Mouse (Mus musculus): ENCODE measurements at regions not wholly inside any gene's neighbourhood (a gene's known extent, or its start where the extent isn't known, plus 50 kb on each side); places are given as distances from the start of the nearest gene placed in this dataset.

DNA sequence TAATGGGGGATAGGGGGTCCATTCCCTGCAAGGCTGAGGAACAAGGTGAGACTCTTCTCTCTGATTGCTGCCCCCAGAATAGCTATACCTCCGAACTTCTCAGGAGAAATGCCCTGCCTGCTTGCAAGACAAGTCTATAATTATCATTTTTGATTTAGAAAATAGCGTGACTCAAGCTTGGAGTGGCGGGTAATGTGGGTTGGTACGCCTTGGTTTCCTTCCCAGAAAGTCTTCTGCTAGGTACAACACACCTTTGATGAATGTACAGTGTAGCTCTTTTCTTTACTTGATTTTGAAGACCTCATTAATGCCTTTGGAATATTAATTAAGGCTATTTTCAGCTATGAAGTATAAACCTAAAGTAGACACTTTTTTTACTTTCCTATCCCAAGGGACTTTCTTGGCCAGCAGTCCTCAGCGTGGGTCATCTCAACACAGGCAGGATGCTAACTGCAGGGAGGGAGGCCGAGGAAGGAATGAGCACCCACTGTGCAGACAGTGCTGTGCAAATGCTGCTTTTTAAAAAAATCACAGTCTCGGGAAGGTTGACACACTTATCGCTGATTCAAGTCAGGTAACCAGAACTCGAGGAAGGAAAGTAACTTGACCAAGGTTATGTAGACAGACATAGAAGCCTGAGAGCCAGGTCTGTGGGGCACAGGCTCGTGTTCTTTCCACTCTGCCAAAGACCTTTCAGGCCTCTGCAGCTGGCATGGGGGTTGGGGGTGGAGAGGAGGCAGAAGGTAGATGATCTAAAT is 2034.8 kb upstream of the Lrrc6 start:
- Histone ChIP-seq H3K4me3 (ENCODE audit: low read depth, low read length) (no peak overlapping the region), H3K36me3 (ENCODE audit: control insufficient read depth, insufficient read depth, low read length) (no peaks in the 10 kb centered on the region), H3K27me3 (ENCODE audit: control insufficient read depth, insufficient read depth, low read length) (no peaks in the 10 kb centered on the region), H3K4me1 (replicated peaks; ENCODE audit: control insufficient read depth, insufficient read depth, low read length) (0 out of 2 replicates have a peak, but pooled peaks cover 2% of the 10 kb centered on the region), H3K4me2 (replicated peaks; ENCODE audit: low read depth, low read length) (no peak overlapping the region), H3K9me3 (ENCODE audit: control insufficient read depth, low read length) (no peaks in the 10 kb centered on the region), H3K27ac (ENCODE audit: low read depth, low read length) (no peak overlapping the region), H3K9ac (ENCODE audit: low read depth, low read length) (no peak overlapping the region)
- DNase-seq (ENCODE audit: low spot score) = no peak
- 71% methylated on average over 10 of the region's 10 CpGs for WGBS
- no peak for ATAC-seq (ENCODE audit: low FRiP score)

DNA sequence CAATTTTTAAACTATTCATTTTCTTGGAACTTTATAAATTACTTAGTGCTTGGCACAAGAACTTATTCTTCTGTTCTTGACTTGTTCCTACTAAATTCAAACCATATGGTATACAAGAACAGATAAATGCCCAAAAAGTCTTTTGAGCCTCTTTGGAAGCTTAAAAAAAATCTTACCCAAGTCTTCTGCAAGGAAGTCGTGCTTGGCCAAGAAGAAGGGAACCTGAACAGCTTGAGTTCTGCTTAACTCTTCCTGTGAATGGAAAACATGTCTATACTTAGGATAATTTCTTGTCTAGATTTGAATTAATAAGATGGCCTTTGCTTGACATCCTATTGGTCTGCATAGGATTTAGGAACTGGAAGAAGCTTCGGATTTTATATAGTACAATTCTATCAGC is 2020.0 kb upstream of the Lrrc6 start:
- Histone ChIP-seq H3K9ac (ENCODE audit: low read depth, low read length) (no peak overlapping the region), H3K9me3 (ENCODE audit: control insufficient read depth, low read length) (no peaks in the 10 kb centered on the region), H3K4me3 (ENCODE audit: low read depth, low read length) (no peak overlapping the region), H3K27me3 (ENCODE audit: control insufficient read depth, insufficient read depth, low read length) (no peaks in the 10 kb centered on the region), H3K4me1 (replicated peaks; ENCODE audit: control insufficient read depth, insufficient read depth, low read length) (no peaks in the 10 kb centered on the region), H3K36me3 (ENCODE audit: control insufficient read depth, insufficient read depth, low read length) (no peaks in the 10 kb centered on the region), H3K4me2 (replicated peaks; ENCODE audit: low read depth, low read length) (no peak overlapping the region), H3K27ac (ENCODE audit: low read depth, low read length) (no peak overlapping the region)
- ATAC-seq (ENCODE audit: low FRiP score) (no peak), DNase-seq (ENCODE audit: low spot score) (no peak)
- WGBS = 87% methylated on average over 2 of the region's 2 CpGs

GRCm38 (mm10) chr15:68512431-68512830 is 2011.7 kb upstream of the Lrrc6 start:
- Histone ChIP-seq H3K27me3 (ENCODE audit: control insufficient read depth, insufficient read depth, low read length) (no peaks in the 10 kb centered on the region), H3K4me1 (replicated peaks; ENCODE audit: control insufficient read depth, insufficient read depth, low read length) (no peaks in the 10 kb centered on the region), H3K27ac (ENCODE audit: low read depth, low read length) (no peak overlapping the region), H3K36me3 (ENCODE audit: control insufficient read depth, insufficient read depth, low read length) (no peaks in the 10 kb centered on the region), H3K4me3 (ENCODE audit: low read depth, low read length) (no peak overlapping the region), H3K9ac (ENCODE audit: low read depth, low read length) (no peak overlapping the region), H3K9me3 (ENCODE audit: control insufficient read depth, low read length) (no peaks in the 10 kb centered on the region), H3K4me2 (replicated peaks; ENCODE audit: low read depth, low read length) (no peak overlapping the region)
- DNase-seq (ENCODE audit: low spot score) = no peak
- WGBS = 95% methylated on average over 2 of the region's 2 CpGs
- no peak for ATAC-seq (ENCODE audit: low FRiP score)

DNA sequence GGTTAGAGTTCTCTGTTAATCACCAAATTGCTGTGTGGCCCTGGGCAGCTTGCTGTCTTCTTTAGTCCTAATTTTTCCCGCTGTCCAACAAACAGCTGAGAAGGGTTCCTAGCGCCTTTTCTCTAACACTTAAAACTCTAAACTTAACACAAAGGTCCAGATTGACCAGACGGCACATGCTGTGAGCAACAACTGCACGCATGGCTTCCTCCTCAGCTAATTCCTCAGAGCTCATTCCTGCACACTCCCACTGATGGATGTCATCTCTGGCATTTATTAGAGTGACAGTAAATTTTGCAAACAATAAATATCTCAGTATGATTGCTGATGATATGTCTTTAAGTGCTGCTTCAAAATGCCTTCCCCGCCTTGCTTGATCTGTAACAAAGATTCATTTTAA is 2007.5 kb upstream of the Lrrc6 start:
- H3K27ac ChIP-seq (ENCODE audit: low read depth, low read length) = no peak overlapping the region
- WGBS = 83% methylated on average over 5 of the region's 5 CpGs
- ATAC-seq (ENCODE audit: low FRiP score) = no peak
- H3K4me1 ChIP-seq (replicated peaks; ENCODE audit: control insufficient read depth, insufficient read depth, low read length) = no peaks in the 10 kb centered on the region
- H3K9me3 ChIP-seq (ENCODE audit: control insufficient read depth, low read length) = no peaks in the 10 kb centered on the region
- no peak overlapping the region for H3K4me3 ChIP-seq (ENCODE audit: low read depth, low read length)
- H3K9ac ChIP-seq (ENCODE audit: low read depth, low read length) = no peak overlapping the region
- no peaks in the 10 kb centered on the region for H3K27me3 ChIP-seq (ENCODE audit: control insufficient read depth, insufficient read depth, low read length)
- H3K36me3 ChIP-seq (ENCODE audit: control insufficient read depth, insufficient read depth, low read length) = no peaks in the 10 kb centered on the region
- no peak for DNase-seq (ENCODE audit: low spot score)
- no peak overlapping the region for H3K4me2 ChIP-seq (replicated peaks; ENCODE audit: low read depth, low read length)

DNA sequence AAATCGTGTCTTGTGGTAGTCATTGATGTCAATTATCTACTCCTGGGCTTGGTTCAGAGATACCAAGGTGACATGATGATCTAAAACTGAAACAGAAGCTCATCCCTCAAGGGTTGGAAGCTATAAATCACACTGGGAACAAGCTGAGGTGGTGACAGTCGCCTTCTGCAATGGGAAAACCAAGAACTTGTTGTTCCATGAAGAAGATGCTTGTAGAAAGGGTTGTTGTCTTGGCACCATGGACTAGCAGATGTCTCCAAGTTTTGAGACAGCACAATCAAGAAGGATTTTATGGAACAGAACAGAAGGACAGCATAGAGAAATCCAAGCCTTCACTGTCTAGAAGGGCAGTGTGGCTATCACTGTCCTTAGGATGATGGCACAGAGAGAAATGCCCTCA is 2005.4 kb upstream of the Lrrc6 start:
- H3K27me3 ChIP-seq (ENCODE audit: control insufficient read depth, insufficient read depth, low read length) = no peaks in the 10 kb centered on the region
- no peaks in the 10 kb centered on the region for H3K4me1 ChIP-seq (replicated peaks; ENCODE audit: control insufficient read depth, insufficient read depth, low read length)
- no peak overlapping the region for H3K4me2 ChIP-seq (replicated peaks; ENCODE audit: low read depth, low read length)
- WGBS = 79% methylated on average over 2 of the region's 2 CpGs
- H3K4me3 ChIP-seq (ENCODE audit: low read depth, low read length) = no peak overlapping the region
- no peaks in the 10 kb centered on the region for H3K36me3 ChIP-seq (ENCODE audit: control insufficient read depth, insufficient read depth, low read length)
- no peak overlapping the region for H3K9ac ChIP-seq (ENCODE audit: low read depth, low read length)
- no peak overlapping the region for H3K27ac ChIP-seq (ENCODE audit: low read depth, low read length)
- DNase-seq (ENCODE audit: low spot score) (no peak), ATAC-seq (ENCODE audit: low FRiP score) (no peak)
- H3K9me3 ChIP-seq (ENCODE audit: control insufficient read depth, low read length) = no peaks in the 10 kb centered on the region

DNA sequence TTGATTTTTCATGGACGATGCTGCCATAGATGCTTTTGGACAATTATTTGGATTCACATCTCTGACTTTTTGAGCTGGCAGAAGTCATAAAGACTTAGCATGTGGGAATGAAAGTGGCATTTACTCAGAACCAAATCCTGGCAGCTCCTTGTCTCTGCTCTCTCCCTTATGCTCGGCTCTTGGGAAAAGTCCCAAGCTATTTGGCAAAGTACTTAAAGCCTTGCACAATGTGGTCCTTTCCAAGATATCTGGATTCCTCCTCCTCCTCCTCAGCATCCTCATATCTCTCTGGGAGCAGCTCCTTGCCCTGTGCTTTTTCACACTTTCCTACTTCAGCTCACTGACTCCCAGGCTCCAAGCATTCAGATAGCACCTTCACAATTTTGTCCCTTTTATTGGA is 1995.7 kb upstream of the Lrrc6 start:
- DNase-seq (ENCODE audit: low spot score) = no peak
- Histone ChIP-seq H3K4me1 (replicated peaks; ENCODE audit: control insufficient read depth, insufficient read depth, low read length) (no peaks in the 10 kb centered on the region), H3K27me3 (ENCODE audit: control insufficient read depth, insufficient read depth, low read length) (no peaks in the 10 kb centered on the region), H3K27ac (ENCODE audit: low read depth, low read length) (no peak overlapping the region), H3K36me3 (ENCODE audit: control insufficient read depth, insufficient read depth, low read length) (no peaks in the 10 kb centered on the region), H3K9ac (ENCODE audit: low read depth, low read length) (no peak overlapping the region), H3K4me3 (ENCODE audit: low read depth, low read length) (no peak overlapping the region), H3K9me3 (ENCODE audit: control insufficient read depth, low read length) (no peaks in the 10 kb centered on the region), H3K4me2 (replicated peaks; ENCODE audit: low read depth, low read length) (no peak overlapping the region)
- ATAC-seq (ENCODE audit: low FRiP score) = no peak
- 83% methylated on average over 2 of the region's 2 CpGs for WGBS

- Histone ChIP-seq H3K9ac (ENCODE audit: low read depth, low read length) (no peak overlapping the region), H3K4me2 (replicated peaks; ENCODE audit: low read depth, low read length) (no peak overlapping the region), H3K4me3 (ENCODE audit: low read depth, low read length) (no peak overlapping the region), H3K9me3 (ENCODE audit: control insufficient read depth, low read length) (no peaks in the 10 kb centered on the region), H3K4me1 (replicated peaks; ENCODE audit: control insufficient read depth, insufficient read depth, low read length) (no peaks in the 10 kb centered on the region), H3K27ac (ENCODE audit: low read depth, low read length) (no peak overlapping the region), H3K36me3 (ENCODE audit: control insufficient read depth, insufficient read depth, low read length) (no peaks in the 10 kb centered on the region), H3K27me3 (ENCODE audit: control insufficient read depth, insufficient read depth, low read length) (no peaks in the 10 kb centered on the region)
- no peak for ATAC-seq (ENCODE audit: low FRiP score)
- 76% methylated on average over 1 of the region's 1 CpGs for WGBS
- no peak for DNase-seq (ENCODE audit: low spot score)
These were observed 1984.1 kb upstream of the Lrrc6 start for GRCm38 (mm10) chr15:68484789-68485188.

DNA sequence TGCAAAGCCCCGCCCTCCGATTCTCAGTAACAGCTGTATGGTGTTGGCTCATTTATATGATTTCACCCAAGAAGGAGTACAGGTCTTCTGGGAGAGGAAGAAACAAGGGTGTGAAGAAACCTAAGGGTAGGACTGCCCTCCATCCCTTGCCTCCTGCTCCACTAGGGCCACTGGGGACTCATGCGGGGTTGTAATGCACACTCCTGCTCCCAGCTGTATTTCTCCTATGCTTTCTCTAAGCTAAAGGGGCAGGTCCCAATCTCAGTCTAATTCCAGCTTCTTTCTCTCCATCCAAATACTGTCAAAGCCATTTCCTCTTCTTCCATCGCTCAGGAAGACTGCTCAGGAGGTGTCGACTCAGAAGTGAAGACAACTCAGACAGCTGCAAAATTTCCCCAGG is 1977.0 kb upstream of the Lrrc6 start:
- Histone ChIP-seq H3K27me3 (ENCODE audit: control insufficient read depth, insufficient read depth, low read length) (no peaks in the 10 kb centered on the region), H3K27ac (ENCODE audit: low read depth, low read length) (no peak overlapping the region), H3K4me1 (replicated peaks; ENCODE audit: control insufficient read depth, insufficient read depth, low read length) (no peaks in the 10 kb centered on the region), H3K4me3 (ENCODE audit: low read depth, low read length) (no peak overlapping the region), H3K9ac (ENCODE audit: low read depth, low read length) (no peak overlapping the region), H3K4me2 (replicated peaks; ENCODE audit: low read depth, low read length) (no peak overlapping the region), H3K36me3 (ENCODE audit: control insufficient read depth, insufficient read depth, low read length) (no peaks in the 10 kb centered on the region), H3K9me3 (ENCODE audit: control insufficient read depth, low read length) (no peaks in the 10 kb centered on the region)
- DNase-seq (ENCODE audit: low spot score) = no peak
- no peak for ATAC-seq (ENCODE audit: low FRiP score)
- 87% methylated on average over 5 of the region's 5 CpGs for WGBS

GRCm38 (mm10) chr15:68471928-68472327 is 1971.2 kb upstream of the Lrrc6 start:
- ATAC-seq (ENCODE audit: low FRiP score) (no peak), DNase-seq (ENCODE audit: low spot score) (no peak)
- Histone ChIP-seq H3K9ac (ENCODE audit: low read depth, low read length) (no peak overlapping the region), H3K4me2 (replicated peaks; ENCODE audit: low read depth, low read length) (no peak overlapping the region), H3K4me3 (ENCODE audit: low read depth, low read length) (no peak overlapping the region), H3K9me3 (ENCODE audit: control insufficient read depth, low read length) (no peaks in the 10 kb centered on the region), H3K4me1 (replicated peaks; ENCODE audit: control insufficient read depth, insufficient read depth, low read length) (no peaks in the 10 kb centered on the region), H3K27me3 (ENCODE audit: control insufficient read depth, insufficient read depth, low read length) (no peaks in the 10 kb centered on the region), H3K27ac (ENCODE audit: low read depth, low read length) (no peak overlapping the region), H3K36me3 (ENCODE audit: control insufficient read depth, insufficient read depth, low read length) (no peaks in the 10 kb centered on the region)
- 88% methylated on average over 4 of the region's 4 CpGs for WGBS
